Mouse (Mus musculus): ENCODE measurements at regions not wholly inside any gene's neighbourhood (a gene's known extent, or its start where the extent isn't known, plus 50 kb on each side); places are given as distances from the start of the nearest gene placed in this dataset.
A peak's percentile ranks its signal among the peaks of the same experiment; 100 is the strongest.

- DNase-seq: no peak
These were observed 237.4 kb downstream of the Tmsb4x start for GRCm38 (mm10) chrX:166971721-166972120.

- no peak for DNase-seq
These were observed 244.2 kb downstream of the Tmsb4x start for GRCm38 (mm10) chrX:166964656-166965582.

- no peak for DNase-seq
These were observed 256.5 kb downstream of the Tmsb4x start for GRCm38 (mm10) chrX:166952528-166953189.

- no peak for DNase-seq
These were observed 258.1 kb downstream of the Tmsb4x start for GRCm38 (mm10) chrX:166951011-166951410.

DNA sequence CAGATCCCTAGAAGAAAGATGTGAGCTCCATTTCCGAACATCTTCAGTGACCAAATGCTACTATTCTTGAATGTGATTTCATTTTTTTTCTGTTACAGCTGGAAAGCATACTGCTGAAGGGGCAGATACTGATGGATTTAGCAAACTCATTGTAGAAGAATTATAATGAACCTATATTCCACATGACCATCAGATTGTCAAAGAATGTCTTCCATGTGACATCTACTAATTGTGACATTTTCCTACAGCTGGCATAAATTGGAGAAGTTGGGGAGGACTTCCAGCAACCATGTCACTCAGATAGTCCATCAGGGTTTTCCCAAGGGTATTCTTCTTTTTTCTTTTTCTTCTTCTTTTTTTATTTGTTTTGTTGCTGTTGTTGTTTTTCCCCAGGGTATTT lies 263.2 kb downstream of the Tmsb4x start:
- no peak for DNase-seq

GRCm38 (mm10) chrX:166945476-166945875 lies 263.6 kb downstream of the Tmsb4x start:
- DNase-seq: no peak

DNA sequence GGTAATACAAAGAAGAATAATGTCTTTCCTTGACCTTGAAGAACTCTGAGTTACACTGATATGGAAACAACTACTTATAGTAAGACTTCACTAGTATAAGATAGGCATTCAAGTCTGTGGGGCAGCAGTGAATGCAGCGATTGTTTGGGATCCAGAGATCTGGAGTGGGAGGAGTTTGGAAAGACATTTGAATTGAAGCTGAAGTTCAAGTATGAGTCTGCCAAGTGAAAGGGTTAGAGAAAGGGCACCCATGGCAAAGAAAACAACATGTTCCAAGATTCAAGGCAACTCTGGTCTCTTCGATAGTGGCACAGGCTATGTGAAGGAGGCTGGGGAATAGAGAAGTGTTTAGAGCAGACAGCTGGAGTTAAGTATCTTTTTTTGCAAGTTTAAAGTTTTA lies 275.3 kb downstream of the Tmsb4x start:
- no peak for DNase-seq

DNA sequence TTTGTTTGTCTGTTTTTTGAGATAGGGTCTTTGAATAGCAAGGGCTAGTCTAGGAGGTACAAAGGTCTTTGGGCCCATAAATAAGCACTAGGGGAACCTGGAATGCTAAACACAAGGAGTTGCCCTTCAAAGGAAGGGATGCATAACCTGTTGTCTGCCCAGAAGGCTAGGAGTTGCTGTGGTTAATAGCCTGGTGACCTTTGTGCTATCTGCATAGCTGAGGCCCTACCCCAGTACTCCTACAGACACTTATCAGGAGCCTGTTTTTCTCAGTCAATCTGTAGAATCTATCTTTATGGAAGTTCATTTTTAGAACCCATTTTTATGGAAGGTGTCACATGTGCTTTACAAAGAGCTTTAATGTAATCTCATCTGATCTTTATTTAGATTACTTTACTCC lies 276.6 kb downstream of the Tmsb4x start:
- DNase-seq: no peak

DNA sequence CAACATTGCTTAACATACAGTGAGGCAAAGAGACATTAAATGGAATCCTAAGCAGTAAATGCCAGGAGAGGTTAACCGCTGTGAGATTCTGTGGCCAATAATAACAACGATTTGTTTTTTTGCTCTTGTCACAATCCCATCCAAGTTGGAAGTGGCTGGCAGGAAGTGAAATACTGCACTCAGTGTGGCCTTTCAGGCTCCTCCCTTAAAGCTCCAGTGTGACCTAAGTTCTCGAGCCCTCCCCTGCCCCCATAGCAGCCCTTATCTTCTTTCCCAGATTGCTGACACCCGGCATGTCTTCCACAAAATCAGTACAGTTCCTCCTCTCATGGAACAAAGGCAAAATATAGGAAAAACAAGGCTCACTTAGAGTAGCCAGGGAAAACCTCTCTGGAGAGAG lies 278.1 kb downstream of the Tmsb4x start:
- peak; percentile 28 for DNase-seq

- DNase-seq: no peak
These were observed 279.2 kb downstream of the Tmsb4x start for GRCm38 (mm10) chrX:166929716-166930420.

DNA sequence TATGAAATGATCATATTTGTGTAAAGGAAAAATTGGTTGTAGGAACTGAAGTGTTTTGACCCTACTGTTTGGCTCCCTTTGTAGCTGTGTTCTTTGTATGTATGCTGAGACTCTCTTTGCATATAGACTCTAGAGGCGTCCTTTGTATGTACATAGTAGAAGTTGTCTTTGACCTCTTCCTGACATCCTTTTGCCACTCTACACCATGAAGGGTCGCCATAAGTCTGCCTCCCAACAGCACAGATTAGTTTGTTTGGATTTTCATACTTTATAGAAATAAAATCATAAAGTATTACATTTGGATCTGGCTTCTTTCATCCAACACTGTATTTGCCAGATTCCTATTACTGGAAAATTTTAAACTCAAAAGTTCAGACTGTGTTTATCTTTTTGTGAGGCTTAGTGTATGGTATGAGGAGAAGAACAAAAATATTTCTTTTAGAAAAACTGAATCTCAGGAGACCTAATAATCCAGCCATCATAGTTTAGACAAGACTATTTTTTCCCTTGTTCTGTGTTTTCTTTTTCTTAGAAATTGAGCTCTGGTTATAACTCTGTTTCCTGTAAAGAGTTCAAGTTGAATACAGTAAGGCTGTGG lies 293.7 kb downstream of the Tmsb4x start:
- DNase-seq: no peak

DNA sequence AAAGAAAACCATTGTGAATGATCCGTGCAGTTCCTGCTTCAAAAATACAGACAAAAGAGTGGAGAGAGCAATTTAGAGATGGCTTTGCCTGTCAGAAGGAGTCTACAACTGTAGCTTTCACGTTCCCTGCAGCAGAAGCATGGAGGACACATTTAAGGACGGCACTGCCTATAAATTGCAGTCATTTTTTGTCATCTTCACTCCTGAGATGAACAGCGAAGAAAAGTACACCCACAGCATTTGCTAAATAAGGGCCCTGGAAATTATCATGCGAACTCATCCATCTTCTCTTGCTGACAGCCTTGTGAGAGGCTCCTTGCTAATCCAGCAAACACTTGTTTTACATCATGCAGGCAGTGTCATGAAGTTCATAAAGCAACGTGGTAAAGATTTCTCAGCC lies 302.5 kb downstream of the Tmsb4x start:
- no peak for DNase-seq

GRCm38 (mm10) chrX:166900761-166901160 lies 308.4 kb downstream of the Tmsb4x start:
- no peak for DNase-seq

DNA sequence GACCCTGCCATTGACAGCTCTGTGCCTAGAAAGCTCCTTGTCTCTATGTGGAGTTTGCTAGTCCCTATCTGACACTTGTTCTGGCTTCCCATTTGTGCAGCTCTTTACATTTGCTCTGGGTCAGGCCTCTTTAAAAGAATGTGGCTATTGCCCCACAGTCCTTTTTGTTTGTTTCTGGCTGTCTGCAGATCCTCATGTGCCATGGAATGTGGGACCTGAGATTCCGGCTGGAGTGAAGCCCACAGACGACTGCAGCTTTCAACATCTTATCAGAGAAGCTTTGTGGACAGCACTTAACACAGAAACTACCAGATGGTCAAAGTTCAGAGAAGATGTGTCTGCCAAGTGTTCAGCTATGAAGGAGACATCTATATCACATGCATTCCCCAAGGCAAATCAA lies 309.7 kb upstream of the Egfl6 start:
- DNase-seq: no peak

DNA sequence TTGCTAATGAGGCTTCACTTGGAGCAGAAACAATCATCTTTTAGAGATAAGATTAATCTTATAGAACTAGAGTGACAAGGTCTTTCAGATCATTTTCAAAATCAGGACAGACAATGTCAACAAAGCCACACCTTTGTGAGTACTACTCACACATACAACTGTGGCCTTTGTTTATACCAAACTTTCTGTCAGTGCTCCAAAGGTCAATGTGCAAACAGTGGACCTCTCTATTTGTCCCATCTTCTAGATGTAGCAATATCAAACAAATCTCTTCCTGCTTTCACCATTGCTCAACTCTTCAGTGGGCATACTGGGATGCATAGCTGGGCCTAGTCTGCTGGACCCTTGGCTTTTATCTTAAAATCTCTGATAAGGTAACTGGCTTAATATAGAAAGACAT lies 300.9 kb upstream of the Egfl6 start:
- no peak for DNase-seq

DNA sequence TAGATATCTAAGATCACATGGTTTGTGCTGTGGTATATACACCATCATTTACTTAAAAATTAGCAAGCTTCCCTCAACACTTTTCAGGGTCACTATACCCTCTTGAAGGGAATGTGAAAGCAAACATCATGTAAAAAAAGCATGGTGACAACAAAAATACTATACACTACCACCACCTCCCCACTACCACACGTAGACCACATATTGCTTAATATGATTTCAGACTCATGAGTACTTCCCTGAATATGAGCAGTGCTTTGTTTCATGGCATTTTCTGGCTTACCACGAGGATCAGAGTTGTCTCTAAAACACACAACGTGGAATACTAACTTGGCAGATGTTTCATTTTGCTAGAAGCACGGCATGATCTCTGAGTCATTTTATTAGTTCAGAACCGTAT lies 284.0 kb upstream of the Egfl6 start:
- no peak for DNase-seq

DNA sequence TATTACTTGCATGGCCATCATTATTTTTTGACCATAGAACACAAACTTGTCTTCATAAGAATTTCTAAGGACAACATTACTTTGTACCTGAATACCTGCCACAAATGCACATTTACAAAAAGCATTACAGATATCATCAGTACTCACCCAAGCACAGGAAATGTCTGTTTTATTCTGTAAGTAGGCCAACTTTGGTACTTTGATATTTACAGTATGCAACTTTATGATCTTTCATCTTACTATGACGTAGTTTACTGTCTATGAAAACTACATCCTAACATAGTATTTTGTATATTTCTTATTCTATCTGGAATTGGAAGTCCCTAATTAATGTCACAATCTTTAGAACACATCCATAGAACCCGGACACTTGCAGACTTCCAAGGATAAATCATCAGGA lies 282.2 kb upstream of the Egfl6 start:
- DNase-seq: no peak

Small RNA genes in the stretch of these regions (microRNA-seq; reads per million reads assigned to microRNA genes)
- gene Gm22368 (0 reads per million in 2 experiments), gene Gm44376 (0 reads per million in 2 experiments)
